Mouse (Mus musculus) lung, postnatal 36 days (tissue): ENCODE measurements around the gene Ciita.

ENCODE experiments used
- DNase-seq: peaks from one replicate; pipeline ENCODE4 v3.0.0; 2022; ENCODE audit warnings: mixed read lengths

Gene Ciita

GRCm38 (mm10) chr16:10475919-10476318 is 3.9 kb upstream of the Ciita start:
- DNase-seq, result peak; percentile 30

GRCm38 (mm10) chr16:10482343-10482742 is 2.5 kb downstream of the Ciita start:
- no peak for DNase-seq

DNA sequence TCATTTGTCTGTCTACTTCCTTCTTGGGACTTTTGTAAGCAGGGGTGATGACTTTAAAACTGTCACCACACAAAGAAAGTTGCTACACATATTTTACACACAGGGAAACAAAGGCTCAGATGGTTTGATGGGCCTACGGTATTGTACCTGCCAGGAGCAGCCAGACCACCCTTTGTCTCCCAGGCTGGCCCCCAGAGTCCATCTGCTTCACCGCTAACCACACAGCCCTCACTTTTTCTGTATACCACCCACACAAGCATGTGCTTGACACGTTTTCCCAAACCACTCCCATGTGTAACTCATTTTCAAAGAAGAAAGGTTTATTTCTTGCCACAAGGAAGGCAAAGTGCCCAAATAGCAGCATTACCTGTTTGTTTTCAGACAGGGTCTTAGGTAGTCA is 7.1 kb downstream of the Ciita start:
- no peak for DNase-seq

GRCm38 (mm10) chr16:10487895-10488493 is 8.1 kb downstream of the Ciita start:
- peak; percentile 40 for DNase-seq

DNA sequence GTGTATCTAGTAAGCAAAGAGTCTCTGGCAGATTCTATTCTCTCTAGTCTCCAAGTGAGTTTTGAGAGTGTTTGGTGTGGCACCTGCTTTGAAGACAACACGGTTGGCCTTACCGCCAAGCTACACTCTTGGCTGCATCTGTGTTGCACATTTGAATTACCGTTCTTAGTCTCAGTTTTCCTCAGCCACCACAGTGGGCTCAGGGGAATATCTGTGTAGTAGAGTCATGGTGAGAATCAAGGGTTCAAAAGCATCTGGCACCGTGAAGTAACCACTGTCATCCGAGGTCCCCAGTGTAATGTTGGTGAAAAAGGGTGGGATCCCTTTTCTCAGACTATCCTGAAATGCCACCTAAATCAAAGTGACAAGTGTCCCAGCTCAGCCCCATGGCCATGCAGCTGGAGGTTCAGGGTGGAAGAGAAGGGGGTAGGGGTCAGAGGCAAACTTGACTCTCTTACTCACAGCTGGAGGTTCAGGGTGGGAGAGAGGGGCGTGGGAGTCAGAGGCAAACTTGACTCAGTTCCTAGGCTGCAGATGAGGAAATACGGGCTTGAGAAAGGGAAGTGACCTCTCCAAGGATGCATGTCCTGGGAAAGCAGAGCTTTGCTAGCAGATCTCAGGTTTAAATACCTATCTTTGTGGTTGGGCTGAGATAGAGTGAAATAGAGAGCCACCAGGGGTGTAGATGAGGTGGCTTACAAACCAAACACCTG is 9.1 kb downstream of the Ciita start:
- DNase-seq, result no peak

DNA sequence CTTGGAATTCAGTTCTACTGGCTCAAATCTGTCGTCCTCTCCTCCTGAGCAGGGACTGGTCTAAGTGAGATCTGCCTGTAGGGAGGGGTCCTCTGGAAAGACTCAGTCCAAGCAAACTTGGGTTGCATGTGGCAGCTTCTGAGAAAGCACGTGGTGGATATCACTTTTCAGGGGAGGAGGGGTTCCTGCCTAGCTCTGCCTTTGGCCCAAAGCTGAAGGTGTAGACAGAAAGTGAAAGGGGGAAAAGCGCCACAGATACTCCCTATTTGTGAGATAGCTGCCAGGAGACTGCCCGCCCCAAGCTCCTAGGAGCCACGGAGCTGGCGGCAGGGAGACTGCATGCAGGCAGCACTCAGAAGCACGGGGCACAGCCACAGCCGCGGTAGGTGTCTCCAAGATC is 9.6 kb downstream of the Ciita start:
- no peak for DNase-seq

- no peak for DNase-seq
Measured at GRCm38 (mm10) chr16:10489904-10490457, 10.1 kb downstream of the Ciita start.

DNA sequence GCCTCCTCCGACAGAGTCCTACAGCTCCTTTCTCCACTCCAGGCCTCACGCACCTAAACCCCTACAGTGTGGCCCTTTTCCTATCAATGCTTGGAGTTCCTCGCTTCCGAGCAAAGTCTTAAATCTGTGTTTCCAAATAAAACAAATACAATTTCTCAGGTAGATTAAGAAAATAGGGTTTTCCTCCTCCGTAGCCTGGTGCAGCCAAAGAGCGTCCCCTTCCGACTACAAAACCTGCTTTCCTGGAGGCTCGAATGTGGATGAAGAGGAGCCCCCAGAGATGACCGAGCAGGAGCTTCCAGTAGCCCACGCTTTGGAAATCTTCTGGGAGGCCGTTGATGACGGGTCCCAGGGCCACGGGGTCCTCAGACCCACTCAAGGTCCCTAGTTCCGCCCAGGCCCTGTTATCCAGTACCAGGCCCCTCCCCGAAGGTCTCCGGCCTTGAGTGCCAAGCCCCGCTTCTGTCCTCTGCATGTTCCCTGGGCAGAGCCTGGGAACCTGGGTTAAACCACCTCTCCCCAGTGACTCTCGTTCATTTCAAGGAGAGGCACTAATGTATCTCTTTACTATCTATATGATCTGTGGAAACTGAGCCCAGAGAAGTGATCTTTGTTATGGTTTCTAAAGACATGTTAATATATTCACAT is 10.8 kb downstream of the Ciita start:
- no peak for DNase-seq

- no peak for DNase-seq
Measured at GRCm38 (mm10) chr16:10491716-10492115, 11.9 kb downstream of the Ciita start.

GRCm38 (mm10) chr16:10492587-10492986 is 12.7 kb downstream of the Ciita start:
- DNase-seq, result no peak

DNA sequence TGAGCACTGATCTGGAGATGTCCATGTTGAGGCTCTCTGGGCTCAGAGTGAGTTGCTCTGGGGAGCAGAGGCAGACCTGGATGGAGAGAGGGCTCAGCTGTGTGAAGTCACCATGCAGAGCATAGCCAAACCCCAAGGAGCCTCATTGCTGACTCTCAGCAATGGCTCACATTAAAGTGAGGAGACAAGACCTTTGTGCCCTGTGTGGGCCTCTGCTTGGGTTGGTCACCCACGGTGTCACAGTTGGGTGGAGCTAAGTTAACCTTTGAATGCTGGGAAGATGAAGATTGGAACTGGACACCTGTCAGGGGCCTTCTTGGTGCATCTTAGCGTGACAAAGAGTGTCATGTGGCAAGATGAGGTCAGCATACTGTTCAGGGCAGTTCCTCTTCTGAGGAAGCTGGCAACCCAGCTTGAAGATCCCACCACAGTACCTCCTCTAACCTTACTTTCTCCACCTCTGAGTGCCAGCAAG is 16.0 kb downstream of the Ciita start:
- no peak for DNase-seq

- DNase-seq, result no peak
Measured at GRCm38 (mm10) chr16:10498096-10498602, 18.3 kb downstream of the Ciita start.

DNA sequence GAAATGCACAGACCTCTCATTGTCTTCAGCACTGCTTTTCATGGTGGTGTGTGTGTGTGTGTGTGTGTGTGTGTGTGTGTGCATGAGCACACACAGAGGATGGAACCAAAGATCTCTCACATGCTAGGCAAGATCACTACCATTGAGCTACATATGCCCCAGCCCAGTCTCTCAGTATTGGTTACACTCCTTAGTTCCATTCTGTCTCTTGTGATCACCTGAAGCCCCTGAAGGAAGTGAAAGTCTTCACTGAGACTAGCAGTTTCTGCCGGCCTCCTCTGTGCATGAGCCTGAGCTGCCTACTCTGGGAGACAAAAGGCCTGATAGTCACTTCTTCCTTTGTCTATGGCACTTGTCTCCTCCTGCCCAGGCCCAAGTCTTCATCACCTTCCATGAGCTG is 19.3 kb downstream of the Ciita start:
- DNase-seq, result no peak

DNA sequence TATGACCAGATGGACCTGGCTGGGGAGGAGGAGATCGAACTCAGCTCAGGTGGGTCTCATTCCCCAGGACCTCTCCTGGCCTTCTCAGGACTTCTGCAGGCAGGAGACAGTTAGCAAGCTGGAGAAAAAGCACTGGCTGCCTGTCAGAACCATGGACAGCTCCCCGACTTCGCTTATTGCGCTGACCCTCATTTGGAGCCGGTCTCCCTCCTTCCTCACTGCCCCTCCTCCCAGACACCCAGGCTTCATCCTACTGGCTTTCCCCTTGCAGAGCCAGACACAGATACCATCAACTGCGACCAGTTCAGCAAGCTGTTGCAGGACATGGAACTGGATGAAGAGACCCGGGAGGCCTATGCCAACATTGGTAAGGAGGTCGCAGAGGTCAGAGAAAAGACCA is 22.0 kb downstream of the Ciita start:
- DNase-seq, result peak; percentile 26

GRCm38 (mm10) chr16:10503058-10503457 is 23.2 kb downstream of the Ciita start:
- DNase-seq, result no peak

- no peak for DNase-seq
Measured at GRCm38 (mm10) chr16:10507445-10507844, 27.6 kb downstream of the Ciita start.

DNA sequence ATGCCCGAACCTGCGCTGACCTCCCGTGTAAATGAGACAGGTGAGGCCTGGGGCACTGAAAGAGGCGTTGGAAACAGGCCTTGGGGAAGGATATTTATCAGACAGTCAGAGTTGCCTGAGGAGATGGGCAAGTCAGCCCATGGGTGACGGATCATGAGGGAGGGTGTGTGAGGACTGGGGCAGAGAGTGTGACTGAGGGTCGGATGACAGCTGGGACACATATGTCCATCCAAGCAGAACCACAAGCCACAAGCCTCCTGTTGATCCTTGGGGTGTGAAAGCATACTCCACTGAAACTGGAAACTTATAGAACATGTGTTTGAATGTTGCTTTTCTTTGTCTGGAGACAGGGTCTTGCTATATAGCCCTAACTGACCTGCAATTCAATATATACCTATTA is 28.8 kb downstream of the Ciita start:
- no peak for DNase-seq

- no peak for DNase-seq
Measured at GRCm38 (mm10) chr16:10510477-10511133, 30.7 kb downstream of the Ciita start.

DNA sequence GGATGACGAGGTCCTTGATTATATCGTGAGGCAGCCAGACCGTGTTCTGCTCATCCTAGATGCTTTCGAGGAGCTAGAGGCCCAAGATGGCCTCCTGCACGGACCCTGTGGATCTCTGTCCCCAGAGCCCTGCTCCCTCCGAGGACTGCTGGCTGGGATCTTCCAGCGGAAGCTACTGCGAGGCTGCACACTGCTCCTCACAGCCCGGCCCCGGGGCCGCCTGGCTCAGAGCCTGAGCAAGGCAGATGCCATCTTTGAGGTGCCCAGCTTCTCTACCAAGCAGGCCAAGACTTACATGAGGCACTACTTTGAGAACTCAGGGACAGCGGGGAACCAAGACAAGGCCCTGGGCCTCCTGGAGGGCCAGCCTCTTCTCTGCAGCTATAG is 31.3 kb downstream of the Ciita start:
- DNase-seq, result no peak

DNA sequence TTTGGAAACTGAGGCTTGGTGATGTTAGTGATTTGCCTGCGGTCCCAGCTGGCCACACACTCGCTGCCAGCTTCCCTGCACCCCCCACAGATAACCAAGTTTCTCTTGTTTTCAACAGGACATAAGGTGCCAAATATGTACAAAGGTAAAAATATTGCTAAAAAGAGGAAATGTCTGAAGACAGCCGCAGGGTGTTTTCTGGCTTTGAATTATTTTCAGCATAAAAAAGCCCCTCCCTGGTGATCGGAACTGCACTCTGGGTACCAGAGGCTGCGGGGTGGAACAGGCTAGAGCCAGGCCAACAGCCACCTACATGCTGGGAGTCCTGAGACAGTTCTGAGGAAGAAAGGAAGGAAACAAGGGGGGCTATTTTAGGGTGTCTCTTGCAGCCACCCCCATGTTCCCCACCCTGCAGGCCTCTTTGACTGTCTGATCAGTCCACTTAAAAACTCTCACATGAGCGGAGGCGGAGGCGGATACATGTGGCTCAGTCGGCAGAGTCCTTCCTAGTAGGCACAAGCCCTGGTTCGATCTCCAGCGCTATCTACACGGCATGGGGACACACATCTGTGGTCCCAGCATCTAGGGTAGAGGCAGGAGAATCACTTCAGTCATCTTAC is 36.2 kb downstream of the Ciita start:
- DNase-seq, result peak; percentile 31

DNA sequence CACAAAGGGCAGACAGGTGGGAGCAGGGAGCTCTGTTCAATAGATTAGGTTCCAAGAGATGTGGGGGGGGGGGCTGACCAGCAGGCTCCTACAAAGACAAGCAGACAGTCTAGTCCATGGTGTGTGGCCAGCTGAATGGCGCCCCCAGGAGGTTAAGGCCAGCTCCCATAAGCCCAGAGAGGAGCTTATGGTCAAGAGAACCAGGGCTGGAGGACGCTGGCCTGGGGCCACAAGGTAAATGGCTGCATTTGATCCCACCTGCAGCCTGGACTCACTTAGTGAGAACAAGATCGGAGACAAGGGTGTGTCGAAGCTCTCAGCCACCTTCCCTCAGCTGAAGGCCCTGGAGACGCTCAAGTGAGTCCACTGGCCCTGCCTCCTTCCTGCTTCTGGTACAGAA is 38.2 kb downstream of the Ciita start:
- peak; percentile 40 for DNase-seq

DNA sequence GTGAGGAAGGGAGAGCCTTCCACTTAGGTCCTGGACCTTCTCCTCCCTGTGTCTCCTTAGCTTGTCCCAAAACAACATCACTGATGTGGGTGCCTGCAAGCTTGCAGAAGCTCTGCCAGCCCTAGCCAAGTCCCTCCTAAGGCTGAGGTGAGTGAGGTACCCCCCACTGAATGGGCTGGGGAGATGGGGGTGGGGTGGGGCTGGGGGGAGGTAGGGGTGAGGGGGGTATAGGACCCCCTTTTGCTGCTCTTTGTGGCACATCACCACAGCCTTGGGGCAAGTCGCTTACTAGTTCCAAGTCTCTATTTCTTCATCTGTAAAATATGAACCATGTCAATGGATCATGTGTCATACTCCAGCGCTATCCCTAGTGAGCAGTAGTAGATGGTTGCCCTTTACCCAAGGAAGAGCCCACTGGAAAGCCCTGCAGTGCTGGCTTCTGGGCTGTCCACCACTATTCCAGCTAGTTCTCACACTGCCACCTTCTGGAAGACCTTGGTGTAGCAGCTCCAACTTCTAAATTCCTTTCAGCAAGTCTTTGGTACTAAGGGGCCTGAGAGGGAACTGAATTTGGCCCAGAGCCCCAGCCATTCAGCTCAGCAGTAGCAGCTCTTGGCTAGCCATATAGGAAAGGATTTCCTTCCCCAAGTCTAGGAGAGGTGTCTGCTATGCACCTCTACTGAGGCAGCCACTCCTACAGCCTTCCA is 41.2 kb downstream of the Ciita start:
- peak; percentile 90 for DNase-seq
